Mouse (Mus musculus): ENCODE results near the gene Xpnpep2. TPM values are rescaled to one million over a fixed set of nuclear protein-coding genes. Genes with fewer than 3 reads are reported as not detected.

The Xpnpep2 gene
- polyA plus RNA-seq, 1 experiment: 170 TPM

GRCm38 (mm10) chrX:48169892-48170291 lies 61.4 kb downstream of the Xpnpep2 start:
- 79% methylated on average over 1 of the region's 1 CpGs for WGBS
- no peak for TF ChIP-seq CTCF (IDR thresholded peaks at IDR 0.05; ENCODE audit: extremely low read depth, insufficient read length, insufficient replicate concordance, low read depth, low read length)
- no peak for TF ChIP-seq POLR2A (IDR thresholded peaks at IDR 0.05; ENCODE audit: low read depth, low read length)
- H3K27ac ChIP-seq (ENCODE audit: insufficient read depth, low read depth, low read length): no peak overlapping the region
- H3K27me3 ChIP-seq (ENCODE audit: control insufficient read depth, insufficient read depth, low read length): no peaks in the 10 kb centered on the region
- no peaks in the 10 kb centered on the region for H3K4me1 ChIP-seq (ENCODE audit: control insufficient read depth, insufficient read depth, insufficient read length, low read length)
- no peak overlapping the region for H3K4me3 ChIP-seq (ENCODE audit: low read depth, low read length)
- peaks cover 11% of the 10 kb centered on the region for H3K36me3 ChIP-seq (ENCODE audit: control insufficient read depth, insufficient read depth, low read length)

- no peaks in the 10 kb centered on the region for H3K27me3 ChIP-seq (ENCODE audit: control insufficient read depth, insufficient read depth, low read length)
- no peaks in the 10 kb centered on the region for H3K4me1 ChIP-seq (ENCODE audit: control insufficient read depth, insufficient read depth, insufficient read length, low read length)
- no peak overlapping the region for H3K27ac ChIP-seq (ENCODE audit: insufficient read depth, low read depth, low read length)
- WGBS: 61% methylated on average over 1 of the region's 1 CpGs
- TF ChIP-seq CTCF (IDR thresholded peaks at IDR 0.05; ENCODE audit: extremely low read depth, insufficient read length, insufficient replicate concordance, low read depth, low read length) (no peak), POLR2A (IDR thresholded peaks at IDR 0.05; ENCODE audit: low read depth, low read length) (no peak)
- peaks cover 11% of the 10 kb centered on the region for H3K36me3 ChIP-seq (ENCODE audit: control insufficient read depth, insufficient read depth, low read length)
- H3K4me3 ChIP-seq (ENCODE audit: low read depth, low read length): no peak overlapping the region
These were observed 61.8 kb downstream of the Xpnpep2 start for GRCm38 (mm10) chrX:48170368-48170767.

GRCm38 (mm10) chrX:48181844-48182243 lies 73.3 kb downstream of the Xpnpep2 start:
- Histone ChIP-seq H3K27ac (ENCODE audit: insufficient read depth, low read depth, low read length) (no peak overlapping the region), H3K4me3 (ENCODE audit: low read depth, low read length) (no peak overlapping the region), H3K27me3 (ENCODE audit: control insufficient read depth, insufficient read depth, low read length) (no peaks in the 10 kb centered on the region), H3K4me1 (ENCODE audit: control insufficient read depth, insufficient read depth, insufficient read length, low read length) (0 out of 2 replicates have a peak, but pooled peaks cover 2% of the 10 kb centered on the region), H3K36me3 (ENCODE audit: control insufficient read depth, insufficient read depth, low read length) (peaks cover 22% of the 10 kb centered on the region)
- WGBS: 84% methylated on average over 6 of the region's 6 CpGs
- TF ChIP-seq POLR2A (IDR thresholded peaks at IDR 0.05; ENCODE audit: low read depth, low read length): no peak
- no peak for TF ChIP-seq CTCF (IDR thresholded peaks at IDR 0.05; ENCODE audit: extremely low read depth, insufficient read length, insufficient replicate concordance, low read depth, low read length)

- TF ChIP-seq CTCF (IDR thresholded peaks at IDR 0.05; ENCODE audit: extremely low read depth, insufficient read length, insufficient replicate concordance, low read depth, low read length) (no peak), POLR2A (IDR thresholded peaks at IDR 0.05; ENCODE audit: low read depth, low read length) (no peak)
- H3K36me3 ChIP-seq (ENCODE audit: control insufficient read depth, insufficient read depth, low read length): peaks cover 17% of the 10 kb centered on the region; the same call in 1 of the 2 replicates
- 0 out of 2 replicates have a peak, but pooled peaks cover 2% of the 10 kb centered on the region for H3K4me1 ChIP-seq (ENCODE audit: control insufficient read depth, insufficient read depth, insufficient read length, low read length)
- H3K27ac ChIP-seq (ENCODE audit: insufficient read depth, low read depth, low read length): no peak overlapping the region
- H3K4me3 ChIP-seq (ENCODE audit: low read depth, low read length): no peak overlapping the region
- 35% methylated on average over 3 of the region's 3 CpGs for WGBS
- H3K27me3 ChIP-seq (ENCODE audit: control insufficient read depth, insufficient read depth, low read length): no peaks in the 10 kb centered on the region
These were observed 76.2 kb downstream of the Xpnpep2 start for GRCm38 (mm10) chrX:48184703-48185102.

Other genes with a start within 250 kb of the Xpnpep2 start
- 0.06 and 0.44 TPM in 2 replicates for gene Smarca1, start 215.8 kb upstream of the Xpnpep2 start, polyA plus RNA-seq (2012; rRNA removed)
- 1.9 and 2.2 TPM in 2 replicates for gene Ocrl, start 196.3 kb upstream of the Xpnpep2 start, polyA plus RNA-seq (2012; rRNA removed)
- gene Apln, start 73.9 kb upstream of the Xpnpep2 start, polyA plus RNA-seq (2012; rRNA removed): 0.74 and 0.79 TPM in 2 replicates
- gene Sash3, start 37.7 kb downstream of the Xpnpep2 start, polyA plus RNA-seq (2012; rRNA removed): 4.2 and 6.6 TPM in 2 replicates
- gene Zdhhc9, start 100.2 kb downstream of the Xpnpep2 start, polyA plus RNA-seq (2012; rRNA removed): 17.2 and 36.2 TPM in 2 replicates
- gene Utp14a, start 148.1 kb downstream of the Xpnpep2 start, polyA plus RNA-seq (2012; rRNA removed): 0.51 and 0.56 TPM in 2 replicates
- gene Bcorl1, start 232.6 kb downstream of the Xpnpep2 start, polyA plus RNA-seq (2012; rRNA removed): 4.4 and 6.8 TPM in 2 replicates

Measured in small intestine, adult 2 months (tissue).